Mouse (Mus musculus): ENCODE measurements around the gene Strip2. TPM values are rescaled to one million over a fixed set of nuclear protein-coding genes. Genes with fewer than 3 reads are reported as not detected.

Strip2 gene
- polyA plus RNA-seq, 1 experiment from 2014 or later: 0.92 TPM

DNA sequence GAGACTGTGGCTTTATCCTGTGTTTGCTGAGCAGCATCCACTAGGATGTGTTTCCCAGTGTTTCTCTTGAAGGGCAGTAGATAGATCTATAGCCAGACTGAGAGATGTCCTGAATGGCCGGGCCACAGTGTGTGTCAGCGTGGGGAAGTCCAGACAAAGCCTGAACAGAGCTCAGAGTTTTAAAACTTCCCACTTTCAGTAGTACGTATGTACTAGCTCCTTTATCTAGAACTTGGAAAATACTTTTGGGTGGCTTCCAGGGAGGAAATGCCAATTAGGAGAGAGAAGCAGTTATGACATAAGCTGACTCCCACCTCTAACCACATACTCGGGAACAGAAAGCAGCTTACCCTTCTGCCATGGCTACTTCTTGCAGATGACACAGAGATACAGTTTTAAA, 23.6 kb downstream of the Strip2 start:
- 54% methylated on average over 4 of the region's 4 CpGs for WGBS
- ATAC-seq (replicated peaks; ENCODE audit: low FRiP score, low read depth) (no peak), DNase-seq (ENCODE audit: low spot score) (peak; percentile 43)
- no peaks in the 10 kb centered on the region for H3K4me1 ChIP-seq (replicated peaks; ENCODE audit: insufficient read depth, low read length)
- no peaks in the 10 kb centered on the region for H3K36me3 ChIP-seq (ENCODE audit: insufficient read depth, low read length)
- no peak overlapping the region for H3K9ac ChIP-seq (ENCODE audit: low read depth, low read length)
- H3K4me2 ChIP-seq (ENCODE audit: low read length): no peak overlapping the region
- H3K27me3 ChIP-seq (ENCODE audit: insufficient read depth, low read length): no peaks in the 10 kb centered on the region
- no peak overlapping the region for H3K4me3 ChIP-seq (replicated peaks; ENCODE audit: low read depth, low read length)
- H3K9me3 ChIP-seq (replicated peaks; ENCODE audit: low read length): no peaks in the 10 kb centered on the region
- no peak overlapping the region for H3K27ac ChIP-seq
- TF ChIP-seq CTCF (IDR thresholded peaks at IDR 0.05; ENCODE audit: low read depth): no peak

DNA sequence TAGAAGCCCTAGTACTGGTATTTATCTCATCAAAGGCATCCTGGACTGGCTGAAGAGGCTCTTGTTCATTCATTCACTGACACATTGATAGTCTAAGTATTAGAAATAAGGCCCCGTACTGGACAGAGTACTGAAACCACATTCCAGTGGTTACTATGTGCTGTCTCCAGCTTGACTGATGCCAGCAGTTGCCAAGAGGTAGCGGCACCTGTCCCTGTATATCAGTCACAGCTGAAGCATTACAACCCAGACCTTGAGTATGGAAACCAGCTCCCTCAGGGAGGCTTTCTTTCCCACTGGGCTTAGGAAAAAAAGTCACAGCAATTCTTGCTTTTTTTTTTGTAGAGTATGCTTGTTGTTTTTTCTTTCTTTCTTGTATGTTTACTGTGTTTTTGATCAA, 24.2 kb downstream of the Strip2 start:
- ATAC-seq (replicated peaks; ENCODE audit: low FRiP score, low read depth): no peak

DNA sequence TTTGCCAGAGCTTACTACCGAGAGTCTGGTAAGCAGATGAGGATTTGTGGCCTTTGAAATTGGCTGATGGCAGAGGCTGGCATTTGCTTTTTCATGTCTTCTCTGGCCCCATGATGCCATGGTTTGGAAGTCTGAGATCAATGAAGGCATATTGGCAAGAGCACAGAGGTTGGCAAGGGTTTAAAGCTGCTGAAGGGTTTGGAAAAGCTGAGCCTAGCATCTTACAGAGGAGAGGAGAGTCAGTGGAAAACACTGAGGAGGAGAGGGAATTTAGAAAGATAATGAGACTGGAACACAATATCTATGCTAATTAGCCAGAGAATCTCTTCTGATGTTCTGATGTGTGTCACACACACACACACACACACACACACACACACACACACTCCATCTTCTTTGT, 27.7 kb downstream of the Strip2 start:
- WGBS: 65% methylated on average over 1 of the region's 1 CpGs
- H3K9ac ChIP-seq (ENCODE audit: low read depth, low read length): no peak overlapping the region
- no peaks in the 10 kb centered on the region for H3K27me3 ChIP-seq (ENCODE audit: insufficient read depth, low read length)
- no peak overlapping the region for H3K4me3 ChIP-seq (replicated peaks; ENCODE audit: low read depth, low read length)
- H3K4me2 ChIP-seq (ENCODE audit: low read length): no peak overlapping the region
- no peaks in the 10 kb centered on the region for H3K9me3 ChIP-seq (replicated peaks; ENCODE audit: low read length)
- no peak for DNase-seq (ENCODE audit: low spot score)
- H3K4me1 ChIP-seq (replicated peaks; ENCODE audit: insufficient read depth, low read length): no peaks in the 10 kb centered on the region
- ATAC-seq (replicated peaks; ENCODE audit: low FRiP score, low read depth): no peak
- no peak overlapping the region for H3K27ac ChIP-seq
- no peak for TF ChIP-seq CTCF (IDR thresholded peaks at IDR 0.05; ENCODE audit: low read depth)
- no peaks in the 10 kb centered on the region for H3K36me3 ChIP-seq (ENCODE audit: insufficient read depth, low read length)

More for the DNA sequence above, 24.2 kb downstream of the Strip2 start:
- H3K4me2 ChIP-seq (ENCODE audit: low read length): no peak overlapping the region
- H3K36me3 ChIP-seq (ENCODE audit: insufficient read depth, low read length): no peaks in the 10 kb centered on the region
- H3K27me3 ChIP-seq (ENCODE audit: insufficient read depth, low read length): no peaks in the 10 kb centered on the region
- H3K4me3 ChIP-seq (replicated peaks; ENCODE audit: low read depth, low read length): no peak overlapping the region
- no peak for TF ChIP-seq CTCF (IDR thresholded peaks at IDR 0.05; ENCODE audit: low read depth)
- H3K27ac ChIP-seq: no peak overlapping the region
- H3K9me3 ChIP-seq (replicated peaks; ENCODE audit: low read length): no peaks in the 10 kb centered on the region
- no peaks in the 10 kb centered on the region for H3K4me1 ChIP-seq (replicated peaks; ENCODE audit: insufficient read depth, low read length)
- 81% methylated on average over 2 of the region's 2 CpGs for WGBS
- no peak overlapping the region for H3K9ac ChIP-seq (ENCODE audit: low read depth, low read length)
- no peak for DNase-seq (ENCODE audit: low spot score)

DNA sequence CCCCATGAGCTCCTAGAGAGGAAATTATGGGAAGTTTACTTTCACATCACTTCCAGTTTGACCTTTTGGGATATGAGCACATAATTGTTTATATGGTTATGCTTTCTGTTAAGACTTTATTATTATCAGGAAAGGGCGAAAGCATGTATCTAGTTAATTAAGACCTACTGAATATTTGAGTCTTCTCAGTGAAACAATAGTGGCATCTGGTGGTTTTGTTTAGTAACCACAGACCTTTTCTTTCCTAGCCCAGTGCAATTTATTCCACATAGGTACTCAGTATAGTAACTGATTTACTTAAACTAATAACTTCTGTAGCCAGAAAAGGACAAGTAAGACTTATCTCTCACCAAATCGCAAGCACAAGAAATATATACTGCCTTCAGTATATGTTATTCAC, 29.8 kb downstream of the Strip2 start:
- no peak overlapping the region for H3K4me2 ChIP-seq (ENCODE audit: low read length)
- H3K27me3 ChIP-seq (ENCODE audit: insufficient read depth, low read length): no peaks in the 10 kb centered on the region
- peak; percentile 79 for TF ChIP-seq CTCF (IDR thresholded peaks at IDR 0.05; ENCODE audit: low read depth)
- WGBS: 71% methylated on average over 2 of the region's 2 CpGs
- H3K4me1 ChIP-seq (replicated peaks; ENCODE audit: insufficient read depth, low read length): no peaks in the 10 kb centered on the region
- DNase-seq (ENCODE audit: low spot score): peak; percentile 61
- H3K9me3 ChIP-seq (replicated peaks; ENCODE audit: low read length): no peaks in the 10 kb centered on the region
- no peak for ATAC-seq (replicated peaks; ENCODE audit: low FRiP score, low read depth)
- no peak overlapping the region for H3K4me3 ChIP-seq (replicated peaks; ENCODE audit: low read depth, low read length)
- no peak overlapping the region for H3K9ac ChIP-seq (ENCODE audit: low read depth, low read length)
- no peak overlapping the region for H3K27ac ChIP-seq
- no peaks in the 10 kb centered on the region for H3K36me3 ChIP-seq (ENCODE audit: insufficient read depth, low read length)

DNA sequence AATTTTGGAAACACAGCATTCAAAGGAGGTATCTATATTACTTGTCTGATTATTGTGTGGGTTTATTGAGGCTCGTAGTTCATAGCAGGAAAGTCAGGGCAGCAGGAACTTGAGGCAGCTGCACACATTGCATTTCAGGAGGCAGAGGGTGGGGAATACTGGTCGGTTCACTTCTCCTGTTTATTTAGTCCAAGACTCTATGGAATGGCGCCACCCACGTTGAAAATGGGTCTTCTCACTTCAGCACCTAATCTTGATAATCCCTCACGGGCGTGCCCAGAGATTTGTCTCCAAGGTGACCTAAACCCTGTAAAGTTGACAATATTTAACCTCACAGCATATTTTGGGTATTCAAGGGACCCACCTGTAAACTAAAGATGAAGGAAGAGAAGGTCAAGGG, 31.0 kb downstream of the Strip2 start:
- Histone ChIP-seq H3K27me3 (ENCODE audit: insufficient read depth, low read length) (no peaks in the 10 kb centered on the region), H3K36me3 (ENCODE audit: insufficient read depth, low read length) (no peaks in the 10 kb centered on the region), H3K27ac (no peak overlapping the region), H3K9me3 (replicated peaks; ENCODE audit: low read length) (no peaks in the 10 kb centered on the region), H3K9ac (ENCODE audit: low read depth, low read length) (no peak overlapping the region), H3K4me2 (ENCODE audit: low read length) (no peak overlapping the region), H3K4me3 (replicated peaks; ENCODE audit: low read depth, low read length) (no peak overlapping the region), H3K4me1 (replicated peaks; ENCODE audit: insufficient read depth, low read length) (no peaks in the 10 kb centered on the region)
- WGBS: 61% methylated on average over 6 of the region's 6 CpGs
- no peak for TF ChIP-seq CTCF (IDR thresholded peaks at IDR 0.05; ENCODE audit: low read depth)
- ATAC-seq (replicated peaks; ENCODE audit: low FRiP score, low read depth) (no peak), DNase-seq (ENCODE audit: low spot score) (no peak)

DNA sequence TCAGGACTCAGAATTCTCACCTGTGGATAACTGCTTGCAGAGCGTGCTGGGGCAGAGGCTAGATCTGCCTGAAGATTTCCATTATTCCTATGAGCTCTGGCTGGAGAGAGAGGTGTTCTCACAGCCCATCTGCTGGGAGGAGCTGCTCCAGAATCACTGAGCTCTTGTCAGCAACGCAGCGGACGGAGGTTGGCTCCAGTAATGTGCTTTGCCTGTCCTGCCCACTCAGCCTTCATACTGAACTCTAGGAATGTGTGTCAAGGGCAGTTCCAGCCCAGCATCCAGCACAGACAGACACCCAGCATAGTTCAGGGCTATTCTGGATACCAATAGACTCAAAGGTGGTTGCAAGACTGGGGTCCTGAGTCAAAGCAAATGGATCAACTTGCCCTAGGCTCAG, 39.9 kb downstream of the Strip2 start:
- no peak overlapping the region for H3K27ac ChIP-seq
- ATAC-seq (replicated peaks; ENCODE audit: low FRiP score, low read depth): no peak
- H3K4me1 ChIP-seq (replicated peaks; ENCODE audit: insufficient read depth, low read length): no peaks in the 10 kb centered on the region
- no peak for DNase-seq (ENCODE audit: low spot score)
- no peak overlapping the region for H3K9ac ChIP-seq (ENCODE audit: low read depth, low read length)
- WGBS: 93% methylated on average over 4 of the region's 4 CpGs
- H3K27me3 ChIP-seq (ENCODE audit: insufficient read depth, low read length): no peaks in the 10 kb centered on the region
- H3K4me3 ChIP-seq (replicated peaks; ENCODE audit: low read depth, low read length): no peak overlapping the region
- no peak overlapping the region for H3K4me2 ChIP-seq (ENCODE audit: low read length)
- no peaks in the 10 kb centered on the region for H3K36me3 ChIP-seq (ENCODE audit: insufficient read depth, low read length)
- TF ChIP-seq CTCF (IDR thresholded peaks at IDR 0.05; ENCODE audit: low read depth): no peak
- no peaks in the 10 kb centered on the region for H3K9me3 ChIP-seq (replicated peaks; ENCODE audit: low read length)

DNA sequence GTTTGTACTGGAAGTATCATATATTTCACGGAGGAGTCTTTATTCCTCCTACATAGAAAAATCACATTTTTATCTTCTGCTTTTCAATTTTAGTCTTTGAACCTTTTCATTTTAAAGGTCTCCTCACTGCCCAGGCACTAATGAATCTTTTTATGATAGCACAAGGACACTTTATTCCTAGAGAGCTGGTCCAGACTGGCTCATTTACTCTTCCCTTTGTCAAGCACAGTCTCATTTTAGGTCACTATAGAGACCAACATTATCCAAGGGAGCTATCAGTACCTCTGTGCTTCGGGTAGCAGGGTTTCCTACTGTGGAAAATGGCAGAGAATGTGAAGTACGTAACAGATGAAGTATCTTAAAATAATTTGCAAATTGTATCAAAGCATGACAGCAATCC, 41.9 kb downstream of the Strip2 start:
- Histone ChIP-seq H3K9me3 (replicated peaks; ENCODE audit: low read length) (no peaks in the 10 kb centered on the region), H3K4me1 (replicated peaks; ENCODE audit: insufficient read depth, low read length) (no peaks in the 10 kb centered on the region), H3K4me3 (replicated peaks; ENCODE audit: low read depth, low read length) (no peak overlapping the region), H3K36me3 (ENCODE audit: insufficient read depth, low read length) (no peaks in the 10 kb centered on the region), H3K27ac (no peak overlapping the region), H3K4me2 (ENCODE audit: low read length) (no peak overlapping the region), H3K27me3 (ENCODE audit: insufficient read depth, low read length) (no peaks in the 10 kb centered on the region), H3K9ac (ENCODE audit: low read depth, low read length) (no peak overlapping the region)
- 83% methylated on average over 3 of the region's 3 CpGs for WGBS
- no peak for TF ChIP-seq CTCF (IDR thresholded peaks at IDR 0.05; ENCODE audit: low read depth)
- DNase-seq (ENCODE audit: low spot score): no peak
- ATAC-seq (replicated peaks; ENCODE audit: low FRiP score, low read depth): no peak
